Mouse (Mus musculus): ENCODE results near the gene Susd4.

DNA sequence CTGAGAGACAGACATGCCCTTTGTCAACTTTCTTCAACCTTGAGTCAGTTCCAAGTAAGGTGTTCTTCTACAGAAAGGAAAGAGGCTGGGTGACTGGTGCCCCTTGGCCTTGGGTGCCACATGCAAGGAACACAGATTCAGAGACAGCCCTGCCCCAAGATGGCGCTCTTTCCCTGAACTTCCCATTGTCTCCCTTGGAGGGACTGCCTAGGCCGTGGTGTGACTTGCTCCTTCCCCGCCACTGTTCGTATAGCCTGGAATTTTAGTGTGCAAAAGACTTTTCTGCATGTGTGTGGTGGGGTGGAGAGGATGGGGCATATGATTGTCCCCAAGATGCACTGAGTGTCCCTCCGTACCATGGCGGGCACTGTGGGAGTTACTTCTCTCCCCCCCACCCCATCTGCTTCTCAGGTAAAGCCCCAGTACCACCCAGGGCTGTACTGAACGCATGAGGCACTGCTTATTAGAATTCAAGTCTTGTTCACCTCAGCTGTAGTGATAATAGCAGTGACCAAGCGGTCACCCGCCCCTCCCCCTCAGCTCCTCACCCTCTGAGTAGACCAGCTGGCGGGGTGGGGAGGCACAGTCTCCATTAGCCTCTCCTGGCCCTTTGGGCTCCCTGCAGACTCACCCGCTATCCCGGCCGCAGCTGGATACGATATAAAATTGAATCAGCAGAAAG is 104.9 kb downstream of the Susd4 start:
- TF ChIP-seq POLR2A (IDR thresholded peaks at IDR 0.05; ENCODE audit: low read depth, low read length) (no peak), CTCF (IDR thresholded peaks at IDR 0.05; ENCODE audit: extremely low read depth, insufficient read depth, insufficient read length, insufficient replicate concordance) (peak; percentile 8; the same call in 1 of the 2 replicates)

Data from spleen, adult 2 months (tissue).